Mouse (Mus musculus) monocyte, adult 5-6 weeks (primary cell): ENCODE results near the gene Tnip2. TPM values are rescaled to one million over a fixed set of nuclear protein-coding genes. Genes with fewer than 3 reads are reported as not detected.
A peak's percentile ranks its signal among the peaks of the same experiment; 100 is the strongest.

Experiments used
- ATAC-seq: fragments of 153-309, 156-312 bp; replicated peaks from 2 replicates; pipeline ENCODE4 v1.8.0; 2017; ENCODE audit warnings: mild to moderate bottlenecking; ENCODE audit not compliant: low TSS enrichment, insufficient number of reproducible peaks, severe bottlenecking, poor library complexity, low FRiP score
- total RNA-seq: library from RNA; stranded (forward); fragments of 200-1000, 200-491, 200-594 nt; gene quantifications from 3 replicates; pipeline ENCODE4 v1.2.3, GENCODE M21; 2017

The Tnip2 gene
- total RNA-seq, 1 experiment from 2014 or later: 78.0 TPM

DNA sequence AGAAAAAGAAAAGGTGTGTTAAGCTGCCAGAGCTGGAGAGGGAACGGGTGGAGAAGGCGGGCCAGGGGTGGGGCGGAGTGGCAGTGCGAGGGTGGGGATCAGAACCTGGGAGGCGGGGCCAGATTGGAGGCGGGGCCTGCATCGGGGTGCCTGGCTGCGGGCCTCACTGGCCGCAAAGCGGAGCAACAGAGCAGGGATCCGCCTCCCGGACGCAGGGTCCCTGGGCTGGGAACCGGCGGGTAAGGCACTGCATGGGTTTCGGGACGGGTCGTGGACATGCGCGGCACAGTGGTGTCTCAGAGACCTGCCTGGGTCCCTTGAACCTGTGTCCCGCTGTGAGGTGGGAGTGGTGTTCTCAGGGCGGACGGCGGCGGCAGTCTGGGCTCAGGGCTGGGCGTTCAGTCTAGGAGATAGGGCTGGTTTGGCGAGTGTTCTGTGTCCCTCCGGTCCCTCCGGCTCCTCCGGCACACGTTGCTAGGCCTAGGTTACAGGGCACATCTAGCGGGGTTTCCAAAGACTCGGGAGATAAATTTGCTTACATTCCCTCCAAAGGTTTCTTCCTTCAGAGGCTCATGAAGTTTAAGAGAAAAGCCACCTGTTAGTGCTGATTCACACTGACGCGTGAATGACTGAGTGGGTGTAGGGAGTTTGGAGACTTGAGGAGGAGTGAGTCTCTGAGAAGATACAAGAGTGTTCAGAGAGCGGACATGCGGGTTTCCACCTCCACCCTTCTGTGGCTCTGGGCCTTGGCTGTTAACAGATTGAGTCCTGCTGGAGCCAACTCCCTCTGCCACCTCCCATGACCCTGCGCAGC lies 12.1 kb upstream of the Tnip2 start, which contains the start of gene Sh3bp2:
Gene Sh3bp2, plus strand, starts transcription at position 176 of the 814 bp plus-strand sequence.
- ATAC-seq: peak; percentile 74

DNA sequence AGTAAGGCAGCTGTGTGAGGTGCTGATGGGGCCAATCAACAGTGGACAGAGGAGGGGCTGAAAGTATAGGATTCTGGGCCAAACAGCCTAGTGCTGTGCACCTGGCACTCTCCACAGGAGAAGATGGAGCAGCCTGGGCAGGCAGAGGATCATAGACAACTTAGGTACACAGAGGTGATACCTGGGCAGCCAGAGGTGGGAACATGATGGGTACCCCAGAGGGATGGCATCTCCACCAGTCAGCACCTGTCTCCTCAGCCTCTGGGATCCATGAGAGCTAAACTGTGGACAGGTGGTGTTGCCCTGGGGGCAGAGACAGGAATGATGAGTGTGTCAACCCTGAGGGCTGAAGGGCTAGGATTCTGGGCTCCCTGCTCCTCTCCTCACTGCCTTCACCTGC lies 10.7 kb upstream of the Tnip2 start:
- ATAC-seq: no peak

DNA sequence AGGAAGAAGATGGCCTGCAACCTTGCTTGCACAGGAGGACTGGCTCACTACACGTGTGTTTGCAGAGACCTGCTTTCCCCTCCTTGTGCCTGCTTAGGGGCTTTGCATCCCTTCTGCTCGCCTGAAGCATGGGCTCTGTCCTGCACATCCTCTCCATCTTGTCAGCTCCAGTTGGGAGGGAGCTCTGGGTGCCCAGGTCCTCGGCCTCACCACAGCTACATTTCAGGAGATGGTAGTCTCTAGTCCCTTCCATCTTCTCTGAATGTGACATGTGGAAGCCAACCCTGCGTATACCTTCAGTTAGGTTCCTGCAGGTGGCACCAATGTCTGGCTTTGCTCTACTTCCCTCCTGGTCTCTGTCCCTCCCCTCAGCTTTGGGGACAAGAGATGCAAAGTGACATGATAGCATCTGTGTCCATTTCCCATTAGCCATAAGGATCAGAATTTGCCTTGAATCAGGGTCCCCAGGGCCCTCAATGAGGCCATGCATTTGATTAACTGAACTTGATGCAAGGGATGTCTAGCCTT lies 10.2 kb upstream of the Tnip2 start:
- ATAC-seq: 0 out of 2 replicates have a peak, but pooled peaks have one; percentile 14

DNA sequence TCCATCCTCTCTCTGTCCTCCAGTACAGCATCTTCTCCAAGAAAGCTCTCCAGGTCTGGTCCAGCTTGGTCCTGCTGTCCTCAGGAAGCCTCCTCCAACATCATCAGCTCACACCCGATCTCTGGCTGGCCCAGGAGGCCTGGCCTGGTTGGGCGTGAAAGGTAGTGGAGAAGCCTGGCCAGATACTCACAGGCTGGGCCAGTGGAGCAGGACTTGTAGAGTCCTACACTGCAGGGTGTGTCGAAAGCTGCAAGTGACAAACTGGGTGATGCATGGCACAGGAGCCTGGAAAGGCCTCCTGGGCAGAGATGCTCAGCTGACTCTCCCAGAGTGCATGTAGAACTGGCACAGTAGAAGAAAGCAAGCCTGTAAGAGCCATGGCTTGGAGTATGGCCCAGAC lies 7.5 kb upstream of the Tnip2 start:
- ATAC-seq: no peak

DNA sequence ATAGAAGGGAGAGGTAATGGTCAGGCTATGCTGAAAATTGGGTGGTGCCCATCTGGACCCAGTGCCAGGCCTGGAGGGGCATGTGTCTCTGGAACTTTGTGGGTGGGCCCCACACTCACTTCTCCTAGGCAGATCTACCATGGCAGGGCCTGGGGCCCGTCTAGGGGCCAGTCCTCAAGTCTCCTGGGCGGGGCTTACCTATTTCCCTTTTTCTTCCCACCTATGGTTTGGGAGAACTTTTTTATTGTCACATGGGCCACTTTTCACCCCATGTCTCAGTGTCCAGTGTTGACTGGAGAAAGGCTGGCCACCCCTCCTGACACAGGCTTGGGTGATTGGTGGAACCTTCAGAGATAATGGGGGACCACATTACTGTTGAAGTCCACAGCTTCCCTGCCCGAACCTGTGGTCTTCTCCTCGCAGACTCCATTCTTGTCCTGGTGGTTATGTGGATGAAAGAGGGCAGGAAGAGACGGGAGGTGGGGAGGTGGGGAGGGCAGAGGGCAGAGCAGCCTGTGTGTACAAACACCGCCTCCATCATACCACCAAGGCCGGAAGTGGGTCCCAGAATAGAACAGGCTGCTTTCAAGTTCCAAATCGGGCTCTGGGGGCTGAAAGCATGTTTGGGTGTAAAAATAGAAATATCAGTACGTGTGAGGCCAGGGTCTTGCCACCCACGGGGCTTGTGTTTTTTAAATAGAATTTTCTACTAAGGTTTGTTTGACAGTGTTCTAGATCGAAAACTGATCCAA lies 6.8 kb upstream of the Tnip2 start:
- ATAC-seq: peak; percentile 37

DNA sequence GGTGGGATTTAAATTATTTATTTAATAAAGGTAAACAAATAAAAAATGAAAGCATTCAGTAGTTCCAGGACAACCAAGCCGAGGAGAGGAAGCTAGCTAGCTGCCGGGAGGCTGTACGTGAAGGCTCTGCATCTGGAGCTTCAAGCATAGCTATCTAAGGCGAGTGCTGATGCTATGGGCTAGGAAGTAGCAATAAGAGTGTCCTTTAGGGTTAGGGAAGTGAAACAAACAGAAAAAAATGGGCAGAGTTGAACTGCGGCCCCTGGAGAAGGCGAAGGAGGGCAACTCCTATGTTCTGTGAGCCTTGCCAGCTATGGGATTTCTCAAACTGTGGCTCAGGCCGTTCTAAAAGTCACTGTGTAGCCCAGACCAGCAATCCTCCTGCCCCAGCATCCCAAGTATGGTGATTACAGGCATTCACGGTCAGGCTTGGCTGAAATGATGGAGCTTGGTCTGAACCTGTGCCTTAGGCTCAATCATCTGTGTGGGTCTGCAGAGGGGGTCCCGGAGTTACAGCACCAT lies 5.7 kb upstream of the Tnip2 start:
- peak; percentile 63 for ATAC-seq

DNA sequence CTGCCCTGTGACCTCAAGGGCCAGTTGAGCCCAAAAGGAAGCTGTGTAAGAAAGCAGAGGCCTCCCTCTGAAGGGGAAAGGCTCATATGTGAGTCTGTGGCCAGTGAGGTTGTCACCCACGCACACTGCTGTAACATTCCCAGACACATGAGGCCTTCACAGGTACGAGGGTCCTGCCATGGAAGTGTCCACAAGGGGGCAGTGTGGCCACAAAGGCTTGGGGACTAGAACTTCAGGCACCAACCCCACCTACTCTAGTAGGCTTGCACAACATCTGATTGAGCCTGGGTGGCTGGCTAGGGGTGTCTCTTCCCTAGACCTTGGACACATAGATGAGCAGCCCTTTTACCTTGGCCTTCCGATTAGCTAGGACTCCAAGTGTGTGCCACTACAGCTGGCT lies 4.1 kb upstream of the Tnip2 start:
- ATAC-seq: peak; percentile 32

DNA sequence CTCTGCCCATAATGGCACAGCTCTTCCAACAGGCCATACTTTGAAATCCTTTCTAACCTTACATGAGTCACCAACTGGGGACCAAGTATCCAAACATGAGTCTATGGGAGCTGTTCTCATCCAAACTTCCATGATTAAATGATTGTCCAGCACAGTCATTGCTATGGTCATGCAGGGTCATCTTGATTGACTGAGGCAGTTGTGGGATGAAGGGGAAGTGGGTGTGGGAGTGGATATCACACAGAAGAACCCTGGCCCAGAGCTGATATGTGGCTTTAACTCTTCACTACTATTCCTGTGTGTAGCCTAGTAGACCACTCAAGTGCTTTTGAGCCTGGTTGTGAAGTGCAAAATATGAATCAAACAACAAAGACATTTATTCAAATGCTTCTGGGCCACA lies 1.3 kb upstream of the Tnip2 start:
- ATAC-seq: no peak

DNA sequence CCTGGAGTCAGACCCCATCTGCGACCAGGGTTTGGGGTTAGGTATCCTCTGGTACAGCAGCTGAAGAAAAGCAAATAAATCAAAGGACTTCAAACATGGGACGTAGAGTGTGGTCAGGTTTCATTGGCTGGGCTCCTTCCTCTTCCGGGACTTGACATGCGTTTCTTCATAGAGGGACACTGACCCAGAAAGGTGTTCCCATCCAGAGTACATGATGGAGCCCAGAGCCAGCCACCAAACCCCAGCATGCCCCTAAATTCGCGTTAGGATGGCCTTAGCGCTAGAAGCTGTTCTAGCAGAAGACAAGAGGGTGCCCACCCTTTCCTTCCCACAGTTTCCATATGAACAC lies 401 bp upstream of the Tnip2 start:
- peak; percentile 45 for ATAC-seq

DNA sequence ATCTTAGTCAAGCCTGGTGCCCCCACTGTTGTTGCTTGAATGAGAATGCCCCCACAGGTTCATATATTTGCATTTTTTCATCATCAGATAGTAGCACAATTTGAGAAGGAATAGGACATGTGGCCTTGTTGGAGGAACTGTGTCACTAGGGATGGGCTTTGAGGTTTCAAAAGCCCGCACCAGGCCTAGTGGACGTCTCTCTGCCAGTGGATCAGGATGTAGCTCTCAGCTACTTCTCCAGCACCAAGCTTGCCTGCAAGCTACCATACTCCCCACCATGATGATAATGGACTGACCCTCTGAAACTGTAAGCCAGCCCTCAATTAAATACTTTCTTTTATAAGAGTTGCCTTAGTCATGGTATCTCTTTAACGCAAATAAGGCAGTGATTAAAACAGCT lies 1.3 kb downstream of the Tnip2 start:
- ATAC-seq: no peak

DNA sequence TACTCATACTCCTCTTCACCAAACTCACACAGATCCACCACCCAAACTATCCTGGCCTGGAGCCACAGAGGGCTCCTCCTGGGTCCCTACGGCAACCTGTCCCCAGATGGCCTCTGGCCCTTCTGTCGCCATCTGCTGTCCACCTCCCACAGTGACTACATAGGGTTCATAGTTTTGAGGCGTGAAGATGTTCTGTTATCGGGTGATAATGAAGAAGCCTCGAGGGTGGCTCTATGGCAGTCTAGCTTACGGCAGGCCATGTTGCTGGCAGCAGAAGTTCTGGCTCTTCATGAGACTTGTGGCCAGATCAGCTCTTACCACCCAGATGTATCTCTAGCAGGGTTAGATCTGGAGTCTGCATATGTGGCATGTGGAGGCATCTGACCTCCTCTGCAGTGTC lies 11.0 kb downstream of the Tnip2 start:
- no peak for ATAC-seq

DNA sequence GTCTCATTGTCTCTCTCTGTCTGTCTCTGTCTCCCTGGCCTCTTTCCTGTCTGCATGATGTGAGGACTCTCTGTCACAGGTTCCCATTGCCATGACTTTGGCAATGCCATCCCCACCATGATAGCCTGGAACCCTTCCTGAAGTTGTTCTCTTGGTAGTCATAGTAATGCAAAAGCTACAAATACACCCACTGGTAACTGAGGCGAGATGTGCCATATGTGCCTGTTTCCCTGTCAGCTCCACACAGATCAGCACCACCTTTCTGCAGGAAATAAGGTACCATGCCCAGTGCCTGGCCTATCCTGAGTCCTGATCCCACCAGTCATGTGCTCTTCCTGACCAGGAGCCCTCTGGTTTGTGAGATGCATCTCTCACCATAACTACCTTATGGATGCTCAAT lies 11.4 kb downstream of the Tnip2 start:
- no peak for ATAC-seq

DNA sequence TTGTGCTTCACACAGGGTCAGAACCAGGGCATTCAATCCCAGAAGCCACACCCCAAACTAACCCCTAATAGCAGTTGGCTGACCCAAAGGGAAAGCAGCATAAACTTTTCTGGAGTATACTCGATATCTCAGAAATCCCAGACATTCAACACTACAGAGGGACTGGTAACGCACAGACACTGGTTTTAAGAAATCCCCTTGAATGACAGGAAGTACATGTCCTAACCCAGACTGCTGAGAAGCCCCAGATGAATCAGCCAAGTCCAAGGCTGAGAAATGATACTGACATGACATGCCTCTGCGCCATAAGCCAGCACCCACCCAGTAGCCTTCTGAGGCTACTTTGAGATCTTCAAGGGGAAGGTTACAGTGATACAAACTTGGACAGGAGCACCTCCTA lies 12.2 kb downstream of the Tnip2 start:
- ATAC-seq: no peak

DNA sequence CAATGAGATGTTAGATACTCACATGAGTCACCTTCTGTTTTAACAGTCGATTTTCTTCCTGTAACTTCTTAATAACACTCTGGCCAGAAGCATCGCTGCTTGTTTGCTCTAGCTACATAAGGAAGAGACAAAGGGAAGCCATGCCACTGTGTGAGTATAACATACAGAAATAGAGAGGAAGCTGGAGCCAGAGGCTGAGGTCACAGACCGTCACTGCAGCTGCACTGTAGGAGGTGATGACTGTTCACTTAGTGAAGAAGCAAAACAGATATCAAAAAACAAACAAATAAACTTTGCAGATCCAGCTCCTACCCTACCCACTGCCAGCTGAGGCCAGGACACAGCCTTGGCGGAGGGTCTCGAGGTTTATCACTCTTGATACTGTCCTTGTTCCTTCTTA lies 12.9 kb downstream of the Tnip2 start:
- no peak for ATAC-seq

DNA sequence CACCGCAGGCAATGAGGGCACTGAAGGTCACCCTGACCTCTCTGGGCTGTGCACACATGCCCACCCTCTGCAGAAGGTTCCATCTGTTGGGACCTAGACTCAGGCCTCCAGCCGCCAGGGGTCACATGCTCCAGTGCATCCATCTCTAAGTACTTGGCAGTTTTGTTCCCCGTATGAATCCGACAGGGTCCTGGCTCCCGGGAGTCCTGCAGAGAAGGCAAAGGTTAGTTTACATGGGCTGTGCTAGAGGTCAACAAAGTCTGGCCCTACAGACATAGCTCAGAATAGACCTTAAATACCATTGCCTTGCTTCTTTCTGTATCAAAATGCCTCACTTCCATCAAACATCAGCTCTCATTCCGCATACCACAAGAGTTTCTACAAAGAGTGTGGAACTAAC lies 17.0 kb downstream of the Tnip2 start:
- no peak for ATAC-seq

DNA sequence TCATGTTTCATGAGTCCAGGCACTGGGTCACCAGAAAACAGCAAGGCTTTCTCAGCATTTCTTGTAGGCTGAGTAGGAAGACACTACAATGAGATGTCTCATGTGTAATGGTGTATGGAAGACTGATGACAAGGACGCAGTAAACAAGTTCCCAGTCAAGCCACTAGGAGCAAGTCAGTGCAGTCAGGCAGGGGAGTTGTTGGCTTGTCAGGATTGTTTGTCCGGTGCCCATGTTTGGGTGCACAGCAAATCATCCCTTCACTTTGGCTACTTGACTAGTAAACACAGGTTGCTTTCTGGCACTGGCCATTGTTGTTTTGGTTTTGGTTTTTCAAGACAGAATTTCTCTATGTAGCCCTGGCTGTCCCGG lies 24.4 kb downstream of the Tnip2 start:
- ATAC-seq: no peak

DNA sequence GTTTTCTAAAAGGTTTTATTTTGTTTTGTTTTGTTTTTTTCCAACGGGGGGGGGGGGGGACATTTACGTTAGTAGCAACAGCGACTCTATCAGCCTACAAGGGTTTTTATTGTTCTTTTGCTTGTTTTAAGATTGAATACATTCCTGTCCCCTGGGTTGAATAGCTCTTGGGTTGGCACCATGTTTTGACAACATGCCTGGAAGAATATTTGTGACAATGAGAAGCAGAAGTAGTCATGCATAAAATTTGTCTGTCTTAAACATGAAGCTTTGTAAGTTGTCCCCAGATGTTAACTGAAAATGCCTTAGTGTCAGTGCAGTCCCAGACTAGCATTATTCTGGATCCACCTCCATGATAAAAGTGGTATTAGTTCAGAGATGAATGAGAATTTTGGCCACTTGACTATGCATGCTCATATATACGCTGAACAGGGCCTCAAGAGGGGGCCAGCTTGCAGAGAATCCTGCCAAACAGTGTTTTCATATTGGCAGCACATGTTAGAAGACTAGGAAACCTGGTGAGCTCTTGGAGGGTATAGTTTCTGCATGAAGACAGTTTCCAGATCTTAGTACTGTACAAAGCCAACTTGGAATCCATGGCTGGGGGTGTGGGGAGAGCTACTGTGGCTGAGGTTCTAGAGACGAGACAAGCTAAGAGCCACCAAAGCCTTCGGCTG lies 24.9 kb downstream of the Tnip2 start:
- no peak for ATAC-seq

DNA sequence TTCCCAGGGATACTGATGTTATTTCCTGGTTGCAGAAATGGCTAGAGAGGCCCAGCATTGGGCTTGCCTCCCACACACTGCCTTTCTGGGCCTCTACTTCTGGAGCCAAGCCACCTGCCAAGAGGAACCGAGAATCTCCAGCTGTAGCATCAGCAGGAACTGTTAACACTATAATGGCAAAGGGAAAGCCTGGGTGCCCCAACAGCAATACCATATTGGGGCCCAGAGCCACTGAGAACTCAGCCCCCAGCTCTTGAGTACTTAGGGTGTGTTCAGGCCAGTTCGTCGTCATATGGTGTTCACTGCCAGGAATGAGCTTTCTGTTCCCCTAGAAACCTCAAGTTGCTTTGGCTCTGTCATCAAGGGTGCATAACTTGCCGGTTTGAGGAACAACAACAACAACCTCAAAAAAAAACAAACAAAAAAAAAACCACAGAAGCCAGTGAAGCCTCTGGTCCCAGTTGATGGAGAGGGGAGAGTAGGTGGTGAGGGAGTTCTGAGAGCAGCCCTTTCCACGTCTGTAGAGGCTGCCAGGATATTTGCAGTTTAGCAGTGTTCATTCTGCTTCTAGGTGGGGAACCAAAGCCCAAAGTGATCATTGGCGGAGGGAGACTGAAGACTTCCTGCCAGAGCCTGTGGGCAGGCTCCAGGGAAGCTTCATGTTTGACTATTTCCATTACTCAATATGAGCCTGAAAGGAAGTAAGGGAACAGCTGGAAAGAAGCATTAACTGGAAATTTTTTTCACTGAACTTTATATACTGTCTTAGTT lies 26.3 kb downstream of the Tnip2 start:
- no peak for ATAC-seq

DNA sequence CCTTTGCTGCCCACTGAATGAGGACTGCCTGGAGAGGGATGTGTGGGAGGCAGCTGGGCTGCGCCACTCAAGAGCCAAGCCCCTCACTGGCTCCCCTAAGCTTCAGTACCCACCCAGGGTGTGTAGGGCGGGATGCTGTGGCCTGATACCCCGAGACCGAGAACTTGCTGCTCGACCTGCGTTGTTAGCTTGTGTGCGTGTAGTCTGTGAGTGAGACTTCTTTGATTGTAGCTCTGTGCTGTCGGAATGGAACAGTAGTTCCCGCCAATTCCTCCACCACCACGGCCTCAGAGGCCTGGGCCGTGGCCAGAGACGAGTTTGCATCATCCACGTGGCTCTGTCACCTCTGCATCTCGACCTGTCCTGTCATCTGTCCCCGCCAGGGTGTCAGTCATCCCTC lies 28.1 kb downstream of the Tnip2 start:
- no peak for ATAC-seq
